Mouse (Mus musculus) kidney, adult 2 months (tissue): ENCODE measurements around the gene Bbip1. TPM values are rescaled to one million over a fixed set of nuclear protein-coding genes. Genes with fewer than 3 reads are reported as not detected.

ENCODE experiments used
- DNase-seq: peaks from one replicate; pipeline ENCODE4 v3.0.0; 2021
- H3K27ac ChIP-seq: fragments of 200-500 bp; 2 replicates; pipeline ENCODE4 v1.5.1; 2012; ENCODE audit warnings: low read depth, low read length, control low read depth, inconsistent platforms; ENCODE audit not compliant: insufficient read depth
- H3K27me3 ChIP-seq: fragments of 200-500 bp; replicated peaks from 2 replicates; pipeline ENCODE4 v1.6.1; 2012; ENCODE audit warnings: mild to moderate bottlenecking, moderate library complexity, low read length, inconsistent platforms; ENCODE audit not compliant: control insufficient read depth, insufficient read depth
- H3K36me3 ChIP-seq: fragments of 200-500 bp; 2 replicates; pipeline ENCODE4 v1.6.1; 2012; ENCODE audit warnings: mild to moderate bottlenecking, moderate library complexity, low read length, inconsistent platforms; ENCODE audit not compliant: control insufficient read depth, insufficient read depth
- H3K4me1 ChIP-seq: fragments of 200-500 bp; 2 replicates; pipeline ENCODE4 v1.6.1; 2011; ENCODE audit warnings: low read length; ENCODE audit not compliant: control insufficient read depth, insufficient read depth
- H3K4me3 ChIP-seq: fragments of 200-500 bp; 2 replicates; pipeline ENCODE4 v1.5.1; 2011; ENCODE audit warnings: mild to moderate bottlenecking, low read depth, low read length, control low read depth; ENCODE audit not compliant: insufficient read depth
- CTCF ChIP-seq: fragments of 200-500 bp; conservative IDR thresholded peaks from 2 replicates; pipeline ENCODE4 v1.5.1; 2011; ENCODE audit warnings: low read depth, mild to moderate bottlenecking, control low read depth, low read length, moderate library complexity, mixed read lengths; ENCODE audit not compliant: insufficient read depth, insufficient read length
- POLR2A ChIP-seq: fragments of 200-500 bp; IDR thresholded peaks from one replicate; pipeline ENCODE4 v1.6.1; 2011; ENCODE audit warnings: low read depth, low read length, control low read depth
- WGBS: fragments of 180-500 bp; shearing (Covaris S2); methylation state at CpG from one replicate; pipeline ENCODE4 v1.1.7; 2018; 5-methylcytosine and 5-hydroxymethylcytosine counted together
- polyA plus RNA-seq: library from polyadenylated mRNA; depleted of rRNA; stranded (reverse); fragments of >200 nt; gene quantifications from 2 replicates; pipeline ENCODE4 v1.2.3, GENCODE M21; 2012; rRNA removed

Bbip1 gene
- polyA plus RNA-seq: 9.4 and 12.6 TPM in 2 replicates

DNA sequence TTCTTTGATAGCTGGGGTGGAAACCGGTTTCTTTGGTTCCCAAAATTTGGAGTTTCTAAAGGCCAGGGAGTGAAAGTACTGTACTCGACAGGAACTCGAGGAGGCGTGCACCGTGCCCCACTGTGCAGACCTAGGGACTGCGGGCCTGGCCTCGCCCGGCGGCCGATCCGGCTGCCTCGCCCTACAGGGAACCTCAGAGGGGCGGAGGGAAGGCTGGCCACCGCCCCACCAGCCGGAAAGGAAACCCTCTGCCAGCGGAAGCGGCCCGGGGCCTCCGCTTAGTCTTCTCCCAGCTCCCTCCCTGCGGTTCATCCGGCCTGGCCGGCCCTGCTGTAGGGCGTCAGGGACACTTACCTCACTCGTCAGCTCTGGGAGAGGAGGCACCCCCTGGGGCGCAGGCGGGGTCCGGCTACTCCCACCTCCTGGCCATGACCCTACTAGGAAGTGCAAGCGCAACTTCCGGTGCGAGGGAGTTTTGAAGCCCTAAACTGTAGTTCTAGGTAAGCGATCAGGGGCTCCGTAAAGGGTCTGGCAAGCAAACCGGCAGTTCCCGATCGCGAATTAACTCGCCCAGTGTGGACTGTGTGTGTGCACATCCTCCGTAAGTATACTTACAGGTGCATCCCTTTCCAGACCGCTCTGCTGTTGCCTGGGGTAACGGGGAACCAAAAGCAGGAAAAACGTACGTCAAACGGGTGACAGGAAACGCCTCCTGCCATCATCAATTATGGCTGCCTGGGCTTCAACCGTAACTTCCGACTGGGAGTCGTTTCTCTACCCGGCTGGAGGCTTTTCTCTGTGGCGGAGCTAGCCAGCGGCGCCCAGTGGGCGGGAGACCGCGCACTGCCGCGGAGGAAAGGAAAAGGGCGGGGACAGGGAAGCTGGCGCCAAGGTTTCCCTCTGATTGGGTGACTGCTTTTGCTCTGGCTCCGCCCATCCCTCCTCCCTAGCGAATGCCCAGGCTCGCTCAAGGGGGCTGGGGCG lies at the start of gene Bbip1, which contains the start of gene Shoc2:
Gene Bbip1, minus strand, starts transcription at position 826 of the 984 bp plus-strand sequence.
Gene Shoc2, plus strand, starts transcription at position 505 of the 984 bp plus-strand sequence.
- Histone ChIP-seq H3K27ac (peak within 1 kb of the TSS; percentile 64), H3K36me3 (no peaks in the 10 kb centered on the region), H3K4me1 (peaks cover 7% of the 10 kb centered on the region; the same call in 1 of the 2 replicates), H3K4me3 (peak within 1 kb of the TSS; percentile 74), H3K27me3 (no peaks in the 10 kb centered on the region)
- TF ChIP-seq CTCF: 0 out of 2 replicates have a peak, but pooled peaks have one; percentile 2
- peak; percentile 88 for TF ChIP-seq POLR2A
- WGBS: under 1% methylated on average over 62 of the region's 62 CpGs
- peak; percentile 100 for DNase-seq

DNA sequence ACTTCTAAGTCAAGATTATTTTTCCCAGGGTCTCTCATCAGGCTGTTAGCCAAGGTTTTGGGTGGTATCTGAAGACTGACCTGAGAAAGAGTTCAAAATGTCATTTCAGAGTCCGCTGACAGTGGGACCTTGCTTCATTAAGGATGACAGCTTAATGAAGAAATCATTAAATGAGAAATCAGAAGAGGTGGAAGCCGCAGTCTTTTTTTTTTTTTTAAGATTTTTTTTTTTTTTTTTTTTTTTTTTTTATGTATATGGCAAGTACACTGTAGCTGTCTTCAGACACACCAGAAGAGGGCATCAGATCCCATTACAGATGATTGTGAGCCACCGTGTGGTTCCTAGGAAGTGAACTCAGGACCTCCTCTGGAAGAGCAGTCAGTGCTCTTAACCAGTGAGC lies 49.4 kb upstream of the Bbip1 start:
- no peaks in the 10 kb centered on the region for H3K4me1 ChIP-seq
- 83% methylated on average over 3 of the region's 3 CpGs for WGBS
- no peaks in the 10 kb centered on the region for H3K27me3 ChIP-seq
- DNase-seq: no peak
- TF ChIP-seq CTCF (no peak), POLR2A (no peak)
- H3K27ac ChIP-seq: no peak overlapping the region
- H3K36me3 ChIP-seq: peaks cover 2% of the 10 kb centered on the region; the same call in 1 of the 2 replicates
- H3K4me3 ChIP-seq: no peak overlapping the region

DNA sequence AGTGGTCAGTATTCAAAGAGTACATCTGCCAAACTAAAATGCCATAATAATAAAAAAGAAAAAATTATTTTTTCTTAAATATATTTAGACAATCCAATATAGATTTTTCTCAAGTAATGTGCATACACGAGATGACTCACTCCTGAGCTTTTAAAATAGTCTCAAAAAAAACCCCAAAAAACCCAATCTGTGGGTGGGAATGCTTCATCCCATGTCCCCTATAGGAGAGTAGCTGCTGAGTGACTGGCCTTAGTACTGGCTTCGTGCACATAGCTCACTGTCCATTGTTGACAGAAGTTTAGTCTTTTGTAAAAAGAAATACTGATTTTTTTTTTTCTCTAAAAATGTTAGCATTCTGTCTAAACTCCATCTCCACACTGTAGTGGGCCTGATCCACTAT lies 46.1 kb upstream of the Bbip1 start:
- no peak overlapping the region for H3K4me3 ChIP-seq
- 83% methylated on average over 2 of the region's 2 CpGs for WGBS
- no peaks in the 10 kb centered on the region for H3K4me1 ChIP-seq
- H3K27ac ChIP-seq: no peak overlapping the region
- H3K36me3 ChIP-seq: peaks cover 4% of the 10 kb centered on the region
- no peaks in the 10 kb centered on the region for H3K27me3 ChIP-seq
- TF ChIP-seq CTCF (no peak), POLR2A (no peak)
- no peak for DNase-seq

DNA sequence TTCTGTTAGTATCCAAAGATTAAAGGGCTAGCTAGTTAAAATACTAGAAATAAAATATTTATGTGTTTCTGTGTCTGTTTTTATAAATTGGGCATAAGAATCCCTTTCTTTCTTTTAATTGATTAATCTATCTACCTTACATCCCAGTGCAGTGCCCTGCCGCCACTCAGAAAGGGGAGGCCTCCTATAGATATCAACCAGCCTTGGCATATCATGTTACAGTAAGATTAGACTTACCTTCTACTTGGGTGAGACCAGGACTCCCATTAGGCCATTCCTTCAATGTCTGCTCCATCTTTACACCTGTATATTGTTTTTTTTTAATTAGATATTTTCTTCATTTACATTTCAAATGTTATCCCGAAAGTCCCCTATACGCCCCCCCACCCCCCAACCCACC lies 40.2 kb upstream of the Bbip1 start:
- no peak overlapping the region for H3K27ac ChIP-seq
- WGBS: over 99% methylated on average over 3 of the region's 3 CpGs
- H3K27me3 ChIP-seq: no peaks in the 10 kb centered on the region
- no peak overlapping the region for H3K4me3 ChIP-seq
- DNase-seq: no peak
- H3K4me1 ChIP-seq: no peaks in the 10 kb centered on the region
- no peak for TF ChIP-seq CTCF
- TF ChIP-seq POLR2A: no peak
- H3K36me3 ChIP-seq: peaks cover 1% of the 10 kb centered on the region

DNA sequence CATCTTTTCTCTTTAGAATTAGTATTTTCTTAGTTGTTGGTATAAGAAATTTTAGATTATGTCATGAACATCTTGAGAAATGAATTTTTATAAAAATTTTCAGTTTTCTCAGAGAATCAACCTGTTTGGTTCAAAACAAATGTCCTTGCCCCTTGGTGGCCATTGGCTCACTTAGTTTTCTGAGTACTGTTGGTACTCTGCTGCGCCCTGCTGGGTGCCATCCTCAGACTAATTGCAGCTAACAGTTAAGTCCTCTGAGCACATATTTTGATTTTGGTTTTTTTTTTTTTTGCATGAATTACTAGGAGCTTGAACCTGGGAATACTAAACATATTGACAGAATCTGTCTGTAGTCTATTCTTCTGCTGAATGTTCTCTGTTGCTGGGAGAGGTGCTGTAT lies 38.9 kb upstream of the Bbip1 start:
- WGBS: 95% methylated on average over 1 of the region's 1 CpGs
- TF ChIP-seq CTCF (peak; percentile 43), POLR2A (no peak)
- DNase-seq: peak; percentile 25
- Histone ChIP-seq H3K4me3 (no peak overlapping the region), H3K4me1 (no peaks in the 10 kb centered on the region), H3K36me3 (peaks cover 1% of the 10 kb centered on the region), H3K27ac (no peak overlapping the region), H3K27me3 (no peaks in the 10 kb centered on the region)

DNA sequence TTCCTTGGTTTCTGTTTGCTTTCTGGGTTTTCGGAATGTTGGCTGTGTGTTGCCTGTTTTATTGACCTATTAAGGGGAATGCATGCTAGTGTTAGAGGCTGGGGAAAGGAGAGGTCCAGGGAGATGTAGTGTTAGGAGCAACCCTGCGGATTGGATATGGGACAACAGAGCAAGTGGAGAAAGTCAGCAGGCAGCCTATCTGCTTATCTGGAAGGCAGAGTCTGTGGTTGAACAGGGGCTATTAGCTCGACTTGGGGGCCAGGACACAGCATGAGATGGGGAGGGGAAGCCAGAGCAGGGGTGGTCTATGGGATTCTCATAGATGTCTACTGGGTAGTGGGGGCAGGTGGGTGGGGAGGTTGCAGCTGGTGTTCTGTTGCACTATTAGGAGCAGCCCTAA lies 37.6 kb upstream of the Bbip1 start:
- no peaks in the 10 kb centered on the region for H3K27me3 ChIP-seq
- no peak overlapping the region for H3K27ac ChIP-seq
- DNase-seq: no peak
- no peak for TF ChIP-seq CTCF
- H3K36me3 ChIP-seq: no peaks in the 10 kb centered on the region; the same call in 1 of the 2 replicates
- no peaks in the 10 kb centered on the region for H3K4me1 ChIP-seq
- no peak overlapping the region for H3K4me3 ChIP-seq
- WGBS: 56% methylated on average over 3 of the region's 3 CpGs

DNA sequence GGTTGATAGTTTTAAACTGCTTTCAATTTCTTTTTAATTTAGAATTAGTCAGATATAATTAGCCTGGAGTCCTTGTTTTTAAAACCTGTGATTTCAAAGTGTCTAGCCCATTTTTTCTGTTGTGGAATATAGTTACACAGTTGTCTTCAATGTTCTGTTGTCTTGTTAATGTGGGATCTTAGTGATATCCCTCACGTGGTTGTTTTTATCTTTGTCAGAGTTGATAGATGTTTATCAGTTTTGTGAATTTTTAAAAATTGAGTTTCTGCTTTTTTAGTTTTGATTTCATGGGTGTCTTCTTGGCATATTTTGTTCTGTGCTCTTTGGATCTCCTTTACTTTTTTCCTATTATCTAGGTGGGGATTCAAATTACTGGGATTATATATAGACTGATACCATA lies 29.2 kb upstream of the Bbip1 start:
- H3K4me1 ChIP-seq: peaks cover 10% of the 10 kb centered on the region; the same call in 1 of the 2 replicates
- 69% methylated on average over 1 of the region's 1 CpGs for WGBS
- no peak for TF ChIP-seq CTCF
- H3K36me3 ChIP-seq: no peaks in the 10 kb centered on the region; the same call in 1 of the 2 replicates
- no peak overlapping the region for H3K4me3 ChIP-seq
- no peak for DNase-seq
- H3K27me3 ChIP-seq: no peaks in the 10 kb centered on the region
- no peak overlapping the region for H3K27ac ChIP-seq
